Mouse (Mus musculus) megakaryocyte, embryonic 14.5 days (primary cell): ENCODE measurements around the gene AI413582.

Source experiments
- FLI1 ChIP-seq: IDR thresholded peaks from 2 replicates; pipeline ENCODE4 v1.6.1; 2012; ENCODE audit warnings: low read length, inconsistent platforms, mixed read lengths
- GATA1 ChIP-seq: IDR thresholded peaks from 3 replicates; pipeline ENCODE4 v1.6.1; 2012; ENCODE audit warnings: mixed read lengths, low read length, inconsistent platforms, borderline replicate concordance

- TF ChIP-seq GATA1 (no peak), FLI1 (no peak)
These were observed 42.4 kb downstream of the AI413582 start for GRCm38 (mm10) chr17:27523121-27523520.
